Mouse (Mus musculus) E14TG2a.4 (cell line): ENCODE data around the gene Mvk.

Experiments used
- H3K27me3 ChIP-seq: 2 replicates; pipeline ENCODE4 v1.6.1; 2014; ENCODE audit warnings: low read length, control low read depth; ENCODE audit not compliant: insufficient read depth
- H3K36me3 ChIP-seq: 2 replicates; pipeline ENCODE4 v1.6.1; 2014; ENCODE audit warnings: low read length, control low read depth; ENCODE audit not compliant: insufficient read depth
- H3K4me1 ChIP-seq: replicated peaks from 2 replicates; pipeline ENCODE4 v1.6.1; 2014; ENCODE audit warnings: low read depth, low read length, control low read depth
- H3K4me3 ChIP-seq: replicated peaks from 2 replicates; pipeline ENCODE4 v1.5.1; 2014; ENCODE audit warnings: mild to moderate bottlenecking, low read length
- H3K9me3 ChIP-seq: 2 replicates; pipeline ENCODE4 v1.6.1; 2014; ENCODE audit warnings: low read length, control low read depth
- CTCF ChIP-seq: conservative IDR thresholded peaks from 2 replicates; pipeline ENCODE4 v1.5.1; 2014; ENCODE audit warnings: low read length
- NANOG ChIP-seq: IDR thresholded peaks from 2 replicates; pipeline ENCODE4 v1.6.1; 2014; ENCODE audit warnings: borderline replicate concordance, low read length, mixed read lengths
- POU5F1 ChIP-seq: IDR thresholded peaks from 2 replicates; pipeline ENCODE4 v1.6.1; 2014; ENCODE audit warnings: low read length, borderline replicate concordance

Gene Mvk

DNA sequence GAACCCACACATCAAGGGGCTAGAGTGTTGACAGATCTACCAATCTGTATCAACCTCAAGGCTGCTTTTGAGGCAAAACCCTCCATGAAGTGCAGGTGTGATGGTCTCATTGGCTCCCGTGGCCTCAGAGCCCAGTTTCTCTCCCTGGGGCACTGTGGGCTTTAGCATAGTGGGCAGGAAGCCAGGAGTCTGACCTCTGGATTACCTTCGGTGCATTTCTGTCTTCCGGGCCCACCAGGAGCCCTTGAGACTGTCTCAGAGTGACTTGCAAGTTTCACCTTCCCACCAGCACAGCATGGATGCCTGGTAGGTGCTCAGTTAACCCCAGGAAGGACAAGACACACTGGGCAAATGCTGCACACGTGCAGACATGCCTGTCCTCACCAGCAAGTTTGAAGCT, 63.9 kb downstream of the Mvk start:
- no peaks in the 10 kb centered on the region for H3K36me3 ChIP-seq
- TF ChIP-seq POU5F1 (no peak), NANOG (no peak), CTCF (no peak)
- H3K4me1 ChIP-seq = peaks cover 70% of the 10 kb centered on the region
- no peak overlapping the region for H3K4me3 ChIP-seq
- peaks cover 20% of the 10 kb centered on the region; the same call in 1 of the 2 replicates for H3K27me3 ChIP-seq
- H3K9me3 ChIP-seq = no peaks in the 10 kb centered on the region

DNA sequence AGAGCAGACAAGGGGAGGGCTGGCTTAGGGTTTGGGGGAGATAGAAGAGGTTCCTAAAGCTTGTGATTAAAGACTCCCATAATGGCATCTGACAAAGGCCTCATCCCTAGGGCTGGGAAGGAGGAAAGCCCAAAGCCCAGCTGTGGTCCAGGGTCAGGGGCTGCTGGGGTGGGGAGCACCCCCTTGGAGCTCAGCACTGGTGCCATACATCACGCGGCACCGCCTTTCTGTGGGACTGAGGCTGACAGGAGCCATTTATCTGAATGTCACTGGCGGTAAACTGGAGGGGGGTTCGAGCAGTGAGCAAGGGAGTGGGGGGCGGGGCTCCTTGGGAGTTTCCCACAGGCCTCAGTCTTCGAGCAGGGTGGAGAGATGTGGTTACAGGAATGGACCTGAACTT, 65.4 kb downstream of the Mvk start:
- no peaks in the 10 kb centered on the region for H3K9me3 ChIP-seq
- H3K27me3 ChIP-seq = peaks cover 12% of the 10 kb centered on the region; the same call in 1 of the 2 replicates
- H3K4me3 ChIP-seq = no peak overlapping the region
- peaks cover 84% of the 10 kb centered on the region for H3K4me1 ChIP-seq
- no peaks in the 10 kb centered on the region for H3K36me3 ChIP-seq
- TF ChIP-seq POU5F1 (no peak), CTCF (no peak), NANOG (no peak)
